Comparison of ENCODE assay signal across 9 mouse cellular contexts in the genomic region with DNA sequence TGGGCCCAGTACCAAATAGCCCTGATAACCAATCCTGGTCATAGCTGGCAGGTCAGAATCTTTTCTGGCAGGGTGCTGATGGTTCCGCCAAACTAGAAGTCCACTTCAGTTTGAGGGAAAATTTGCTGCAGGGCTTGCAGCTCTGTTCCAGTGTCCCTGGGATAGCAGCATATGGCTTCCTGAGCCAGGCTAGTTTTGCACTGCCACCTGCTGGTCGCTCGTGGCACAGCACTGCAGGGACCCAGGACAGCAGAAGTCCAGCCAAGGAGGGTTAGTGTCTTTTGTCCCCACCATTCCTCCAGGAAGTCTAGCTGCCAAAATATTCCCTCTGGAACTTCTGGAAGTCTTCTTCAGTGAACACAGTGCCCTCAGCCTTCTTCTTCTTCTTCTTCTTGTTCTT. TPM values are rescaled to one million over a fixed set of nuclear protein-coding genes. Genes with fewer than 3 reads are reported as not detected.
DNase-seq lines count a peak whose midpoint lies in the region.
"Had no signal": no experiment of that assay in that cellular context is flagged by ENCODE, and none has a peak within 500 bp of the region (broad histone marks: within the 10 kb centered on the region; RNA-seq: fewer than 3 reads in every experiment).

No protein-coding gene starts in this region.

- intact Hi-C loops in heart, postnatal 10 days (cut with DNase I) = loop anchor here (2.0 to 10.0 kb wide), 4 partner anchors 34 to 684 kb away; partner anchors contain the start of gene Adsl

- DNase-seq in ES-CJ7 (ENCODE audit: low read depth, low spot score) = peak; percentile 81
- peak; percentile 90 for DNase-seq in adrenal gland, postnatal 14 days
- DNase-seq in embryo, embryonic 9.5 days (ENCODE audit: extremely low spot score) = peak; percentile 83
- DNase-seq in heart, postnatal 10 days = peak; percentile 87 to 93
- peak; percentile 81 to 85 for DNase-seq in layer of hippocampus, postnatal 14 days (ENCODE audit: low spot score in 2 of 2)
- DNase-seq in lung, postnatal 4 days = peak; percentile 83 to 89
- peak; percentile 71 to 72 for DNase-seq in right cerebral cortex, postnatal 36 days (ENCODE audit: low spot score in 2 of 2)
- peak; percentile 76 to 88 for DNase-seq in urinary bladder, postnatal 4 days (ENCODE audit: low spot score in 2 of 2)

RNA-seq across cellular contexts. Expression of gene Rps19bp1, which starts 3.4 kb away (rescaled TPM):
- total RNA-seq in adrenal gland, postnatal 14 days (2021) = 34.7 and 35.1 TPM in 2 replicates
- total RNA-seq in heart, postnatal 10 days (2021) = 10 to 100 TPM; 20.0 to 24.6 TPM
- total RNA-seq in layer of hippocampus, postnatal 14 days (2021) = 10 to 100 TPM; 32.0 to 33.0 TPM

RNA-seq across cellular contexts. Expression of gene Atf4, which starts 5.7 kb away (rescaled TPM):
- 195 TPM in 2 replicates for total RNA-seq in adrenal gland, postnatal 14 days (2021)
- total RNA-seq in heart, postnatal 10 days (2021) = 100 to 1,000 TPM in 1 of 2 experiments, 10 to 100 TPM in 1; 96.4 to 105 TPM
- total RNA-seq in layer of hippocampus, postnatal 14 days (2021) = 10 to 100 TPM; 96.2 to 96.4 TPM

RNA-seq across cellular contexts. Expression of gene AC140267.1, which starts 25.0 kb away (rescaled TPM):
- total RNA-seq in adrenal gland, postnatal 14 days (2021) = 7.2 and 15.4 TPM in 2 replicates
- 10 to 100 TPM; 22.0 to 31.2 TPM for total RNA-seq in heart, postnatal 10 days (2021)
- total RNA-seq in layer of hippocampus, postnatal 14 days (2021) = 10 to 100 TPM; 11.0 to 22.8 TPM
- total RNA-seq: hematopoietic stem cell, adult 5-6 weeks had no signal

RNA-seq across cellular contexts. Expression of gene Cacna1i, which starts 26.4 kb away (rescaled TPM):
- total RNA-seq in adrenal gland, postnatal 14 days (2021) = 0.63 and 0.83 TPM in 2 replicates
- under 1 TPM in 1 of 2 experiments, not detected in 1; 0.05 TPM for total RNA-seq in heart, postnatal 10 days (2021)
- total RNA-seq in layer of hippocampus, postnatal 14 days (2021) = 10 to 100 TPM; 40.5 to 45.5 TPM
- total RNA-seq: hematopoietic stem cell, adult 5-6 weeks had no signal

RNA-seq across cellular contexts. Expression of gene Mief1, which starts 26.9 kb away (rescaled TPM):
- 42.3 and 48.6 TPM in 2 replicates for total RNA-seq in adrenal gland, postnatal 14 days (2021)
- total RNA-seq in heart, postnatal 10 days (2021) = 10 to 100 TPM; 33.2 to 37.6 TPM
- 10 to 100 TPM; 35.4 to 36.2 TPM for total RNA-seq in layer of hippocampus, postnatal 14 days (2021)

Comparison
In these comparisons a context has a peak if more than half of its experiments do, and no peak if none do; other contexts are left out.
1. Peak in every context shown above with its lines: DNase-seq.